In the genomic region with DNA sequence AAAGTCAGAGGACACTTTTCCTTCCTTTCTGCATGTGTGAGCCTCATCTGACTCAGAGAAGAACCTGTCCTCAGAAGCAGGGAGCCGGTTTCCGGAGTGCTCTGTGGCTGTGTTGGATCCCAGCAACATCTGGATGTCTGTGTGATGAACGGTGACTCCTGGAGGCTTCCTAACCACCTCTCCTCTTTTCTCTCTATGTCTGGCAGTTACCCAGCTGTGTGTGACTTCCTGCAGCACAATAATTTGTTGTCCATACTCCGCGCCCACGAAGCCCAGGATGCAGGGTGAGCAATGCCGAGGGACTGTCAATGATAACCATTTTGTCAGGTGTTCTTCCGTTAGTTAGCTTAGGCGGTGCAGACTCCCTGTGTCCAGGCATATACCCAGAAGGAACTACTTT, we compare ENCODE assay signal across 22 mouse cellular contexts.
"Had no signal": no experiment of that assay in that cellular context is flagged by ENCODE, and none has a peak within 500 bp of the region (broad histone marks: within the 10 kb centered on the region; RNA-seq: fewer than 3 reads in every experiment).

No protein-coding gene starts in this region.

- H3K4me3 ChIP-seq: gastrocnemius, adult 2 months; heart, embryonic 12.5 days; hindbrain, embryonic 10.5 days; hindbrain, embryonic 12.5 days; intestine, embryonic 15.5 days; kidney, embryonic 15.5 days; left cerebral cortex, adult 2 months; limb, embryonic 10.5 days; limb, embryonic 12.5 days; liver, embryonic 13.5 days; liver, embryonic 15.5 days had no signal

- DNase-seq: gastrocnemius, adult 2 months; gastrocnemius, postnatal 10 days; gastrocnemius, postnatal 25 days; heart, postnatal 10 days; heart, postnatal 4 days; kidney, adult 18-20 months; kidney, adult 9 months; kidney, postnatal 25 days; kidney, postnatal 4 days; liver; liver, embryonic 13.5 days had no signal

- H3K27ac ChIP-seq: gastrocnemius, adult 2 months; hindbrain, embryonic 10.5 days; hindbrain, embryonic 12.5 days; hindbrain, embryonic 14.5 days; intestine, embryonic 15.5 days; kidney, embryonic 15.5 days; kidney, postnatal 0 days; left cerebral cortex, adult 2 months; limb, embryonic 10.5 days; limb, embryonic 12.5 days; liver, embryonic 13.5 days; liver, embryonic 15.5 days had no signal
